Mouse (Mus musculus): ENCODE data around the gene H2-Q10.
"Not testable (repeated sequence)": the region's sequence is repeated elsewhere in the genome, so short reads cannot be mapped to it uniquely, and the experiment has no call there.

H2-Q10 gene

DNA sequence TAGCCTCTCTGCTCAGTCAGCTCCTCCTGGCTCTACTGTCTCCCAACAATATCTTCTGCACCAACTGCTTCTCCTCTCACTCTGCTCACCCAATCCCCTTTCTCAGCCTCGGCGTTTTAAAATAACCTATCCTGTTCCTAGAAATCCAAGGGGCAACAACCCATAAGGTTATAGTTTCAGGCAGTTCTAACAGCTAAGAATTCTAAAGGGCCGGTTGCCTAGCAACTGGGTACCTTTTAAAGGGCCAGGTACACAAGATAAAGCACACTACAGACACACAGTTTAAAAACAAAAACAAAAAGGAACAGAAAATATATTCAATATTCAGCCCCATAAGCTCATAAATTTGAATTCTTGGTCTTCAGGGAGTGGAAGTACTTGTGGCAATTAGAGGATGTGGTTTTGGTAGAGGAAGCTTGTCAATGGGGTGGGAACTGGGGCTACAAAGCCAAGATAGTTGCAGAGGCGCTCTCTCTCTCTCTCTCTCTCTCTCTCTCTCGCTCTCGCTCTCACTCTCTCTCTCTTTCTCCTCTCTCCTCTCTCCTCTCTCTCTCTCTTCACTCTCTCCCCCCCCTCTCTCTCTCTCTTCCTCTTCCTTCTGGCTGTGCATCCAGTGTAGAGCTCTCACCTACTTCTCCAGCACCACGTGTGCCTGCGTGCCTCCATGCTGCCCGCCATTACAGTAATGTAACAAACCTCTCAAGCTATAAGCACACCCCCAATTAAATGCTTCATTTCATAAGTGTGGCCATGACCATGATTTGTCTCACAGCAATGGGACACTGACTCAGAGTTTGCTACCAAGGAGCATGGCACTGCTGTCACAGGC lies 9.2 kb upstream of the H2-Q10 start:
- not testable (repeated sequence) for DNase-seq

DNA sequence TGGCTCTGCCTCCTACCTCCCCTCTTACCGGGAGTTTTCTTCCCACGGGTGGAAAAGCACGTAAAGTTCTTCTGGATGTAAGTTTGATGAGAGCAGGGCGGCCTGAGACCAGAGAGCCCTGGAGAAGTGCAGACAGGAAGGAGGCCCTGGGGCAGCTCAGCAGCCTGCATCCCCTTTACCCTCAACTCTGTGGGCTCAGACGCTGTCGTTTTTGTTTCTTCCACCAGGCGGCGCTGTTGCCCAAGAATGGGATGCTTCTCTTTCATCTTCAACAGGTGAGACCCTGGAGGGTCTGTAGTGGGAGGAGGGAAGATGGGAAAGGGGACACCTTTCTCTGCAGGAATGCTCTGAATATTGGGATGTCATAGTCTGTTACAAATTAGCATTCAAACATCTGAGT lies 4.2 kb upstream of the H2-Q10 start:
- DNase-seq = not testable (repeated sequence)

DNA sequence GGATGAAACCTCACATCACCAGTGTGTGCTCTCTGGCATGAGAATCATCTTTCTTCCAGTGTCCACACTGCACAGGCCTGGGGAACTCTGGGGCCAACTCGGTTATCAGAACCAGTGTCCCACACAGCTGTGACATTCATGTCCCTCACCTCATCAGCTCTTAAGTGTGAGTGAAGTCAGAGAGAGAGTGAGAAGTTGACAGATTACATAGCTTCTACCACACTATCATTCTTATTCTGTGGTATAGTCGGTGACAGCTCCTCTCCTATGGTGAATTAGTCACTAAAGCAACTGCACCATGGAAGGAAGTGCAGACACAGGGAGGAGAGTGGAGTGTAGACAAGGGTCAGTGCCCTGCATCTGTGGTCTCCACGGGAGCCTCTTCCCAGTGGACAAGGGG lies 953 bp upstream of the H2-Q10 start:
- DNase-seq = not testable (repeated sequence)

DNA sequence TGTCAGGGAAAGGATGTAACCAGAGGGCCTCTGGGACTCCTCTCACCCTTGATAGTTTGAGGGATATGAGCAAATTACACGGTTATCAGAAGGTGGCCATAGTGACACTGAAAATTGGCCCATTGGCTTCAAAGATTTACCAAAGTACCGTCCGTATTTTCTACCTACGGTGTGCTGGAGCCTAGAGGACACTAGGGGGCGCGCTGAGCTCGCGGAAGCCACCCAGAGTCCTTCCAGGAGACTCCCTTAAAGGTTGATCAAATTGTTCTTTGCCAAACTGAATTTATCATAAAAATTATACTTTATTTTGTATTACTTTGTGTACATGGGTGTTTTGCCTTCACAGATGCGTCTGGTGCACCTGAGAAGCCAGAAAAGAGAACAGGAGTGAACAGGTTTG lies 14.2 kb downstream of the H2-Q10 start:
- DNase-seq = peak; percentile 76

DNA sequence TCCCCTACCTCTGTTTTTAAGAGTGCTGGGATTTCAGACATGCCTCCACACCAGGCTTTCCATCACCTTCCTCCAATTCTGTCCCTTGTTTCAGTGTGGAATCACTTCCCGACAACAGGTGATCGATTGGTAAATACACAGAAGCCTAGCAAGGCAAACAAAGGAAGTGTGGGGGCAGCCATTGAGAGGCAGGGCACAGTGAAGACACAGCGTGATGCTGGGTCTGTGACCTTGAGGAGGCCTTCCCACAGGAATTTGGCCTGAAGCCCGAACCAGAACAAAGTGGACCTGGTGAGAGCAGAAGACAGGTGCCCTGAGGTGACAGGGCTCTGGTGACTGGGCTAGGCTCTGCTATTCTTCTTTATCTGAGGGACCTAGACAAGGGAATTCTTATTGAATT lies 15.8 kb downstream of the H2-Q10 start:
- no peak for DNase-seq

DNA sequence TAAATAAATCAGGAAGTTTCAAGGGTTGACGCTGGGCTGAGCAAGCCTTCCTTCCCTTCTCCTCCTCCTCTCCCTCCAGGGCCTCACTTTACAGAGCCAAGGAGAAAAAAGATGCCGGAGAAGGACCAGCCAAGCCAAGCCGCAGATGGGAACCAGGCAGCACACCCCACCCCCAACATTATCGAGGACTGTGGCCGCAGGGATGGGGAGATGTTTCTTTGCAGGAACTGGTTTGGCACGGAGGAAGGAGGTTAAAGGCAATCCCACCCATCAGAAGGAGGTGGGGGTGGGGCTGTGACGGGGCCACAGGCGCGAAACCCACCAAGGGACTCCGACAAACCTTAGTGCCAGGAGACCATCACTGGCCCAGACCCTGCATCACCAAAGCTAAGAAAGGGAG lies 16.8 kb downstream of the H2-Q10 start:
- no peak for DNase-seq

DNA sequence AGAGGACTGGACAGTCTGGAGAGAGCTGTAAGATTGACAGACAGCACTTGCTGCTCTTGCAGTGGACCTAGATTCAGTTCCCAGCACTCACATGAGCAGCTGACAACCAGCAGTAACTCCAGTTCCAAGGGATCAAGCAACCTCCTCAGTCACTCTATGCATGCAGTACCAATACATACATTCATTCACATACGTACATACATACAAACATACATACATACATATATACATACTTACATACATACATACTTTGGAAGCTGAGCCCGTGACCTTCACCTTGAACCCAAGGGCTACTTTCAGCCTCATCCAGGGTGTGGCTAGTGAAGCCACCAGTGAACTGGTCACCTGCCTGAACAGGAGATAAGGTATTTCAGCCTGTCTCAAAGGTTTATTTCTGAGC lies 18.2 kb downstream of the H2-Q10 start:
- DNase-seq = no peak

DNA sequence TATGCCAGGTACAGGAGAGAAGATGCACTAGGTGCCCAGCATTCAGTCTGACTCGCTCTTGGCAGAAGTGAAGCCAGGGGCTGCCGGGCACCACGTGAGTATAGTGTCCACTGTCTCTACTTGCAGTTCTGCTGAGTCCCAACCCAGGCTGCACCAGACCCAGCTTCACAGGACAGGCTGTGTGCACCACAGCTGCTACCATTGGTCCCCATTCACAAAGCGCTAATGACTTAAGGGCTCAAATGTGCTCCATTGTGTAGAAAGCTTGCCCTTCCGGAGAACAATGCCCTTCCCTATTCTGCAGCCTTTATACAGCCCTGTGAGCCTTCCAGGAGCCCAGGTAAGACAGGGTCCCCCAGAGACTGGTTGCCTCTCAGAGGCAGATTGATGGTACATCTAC lies 20.4 kb downstream of the H2-Q10 start:
- no peak for DNase-seq

DNA sequence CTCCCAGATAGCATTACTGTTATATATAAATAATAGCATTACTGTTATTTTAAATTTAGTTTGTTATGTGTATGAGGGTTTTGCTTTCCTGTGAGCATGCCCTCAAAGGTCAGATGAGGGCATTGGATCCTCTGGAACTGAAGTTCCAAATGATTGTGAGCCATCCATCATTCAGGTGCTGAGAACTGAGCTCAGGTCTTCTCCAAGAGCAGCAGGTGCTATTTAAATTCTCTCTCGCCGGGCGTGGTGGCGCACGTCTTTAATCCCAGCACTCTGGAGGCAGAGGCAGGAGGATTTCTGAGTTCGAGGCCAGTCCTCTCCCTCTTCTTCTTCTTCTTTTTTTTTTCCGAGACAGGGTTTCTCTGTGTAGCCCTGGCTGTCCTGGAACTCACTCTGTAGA lies 27.2 kb downstream of the H2-Q10 start:
- no peak for DNase-seq

DNA sequence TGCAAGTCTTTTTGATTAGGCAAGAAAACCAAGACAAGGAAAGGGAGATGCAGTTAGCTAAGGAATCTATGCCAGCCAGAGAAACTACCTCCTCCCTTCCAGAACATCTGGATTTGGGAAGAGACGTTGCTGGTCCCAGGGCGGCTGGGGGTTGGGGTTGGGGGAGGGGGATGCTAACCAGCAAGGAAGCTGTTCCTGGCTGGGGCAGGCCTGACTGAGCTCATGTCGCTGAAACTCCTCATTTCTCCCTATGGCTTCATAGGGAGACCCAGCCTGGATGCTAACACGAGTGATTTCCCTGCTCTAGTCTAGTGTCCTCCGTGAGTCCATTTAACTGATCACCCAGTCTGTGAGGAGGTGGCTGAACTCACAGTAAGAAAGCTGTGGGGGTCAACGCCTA lies 32.3 kb downstream of the H2-Q10 start:
- DNase-seq = no peak

DNA sequence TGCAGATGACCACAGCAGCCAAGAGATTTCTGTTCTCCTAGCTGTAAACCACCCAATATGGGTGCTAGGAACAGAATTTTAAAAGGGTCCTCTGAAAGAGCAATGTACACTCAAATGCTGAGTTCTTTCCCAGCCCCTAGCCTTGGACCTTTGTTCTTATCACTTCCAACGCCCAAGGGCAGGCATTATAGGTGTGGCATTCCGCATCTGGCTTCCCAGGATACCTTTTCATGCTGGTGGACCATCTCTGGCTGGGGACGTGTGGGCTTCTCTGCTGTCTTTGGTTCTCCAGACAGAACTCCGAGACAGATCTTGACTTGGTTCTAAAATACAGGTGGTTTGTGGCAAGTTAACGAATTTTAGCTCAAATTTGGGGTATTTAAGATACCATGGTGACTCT lies 32.9 kb downstream of the H2-Q10 start:
- DNase-seq = no peak

DNA sequence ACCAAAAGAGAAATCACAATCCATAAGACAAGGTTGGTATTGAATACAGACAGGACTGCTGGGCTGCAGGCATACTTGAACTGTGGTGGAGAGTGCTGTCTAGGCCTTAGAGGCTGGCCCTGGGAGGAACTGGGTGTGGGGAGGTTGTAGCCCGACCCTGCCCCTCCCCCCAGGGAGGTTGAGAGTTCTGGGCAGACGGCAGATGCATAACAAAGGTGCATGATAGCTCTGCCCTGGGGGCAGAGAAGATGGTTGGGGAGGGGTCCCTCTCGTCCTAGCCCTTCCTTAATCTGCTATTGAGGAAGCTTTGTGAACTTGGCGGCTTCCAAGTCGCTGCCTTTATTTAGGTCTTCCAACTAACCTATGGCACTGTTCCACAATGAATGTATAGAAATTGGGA lies 34.0 kb downstream of the H2-Q10 start:
- DNase-seq = no peak

DNA sequence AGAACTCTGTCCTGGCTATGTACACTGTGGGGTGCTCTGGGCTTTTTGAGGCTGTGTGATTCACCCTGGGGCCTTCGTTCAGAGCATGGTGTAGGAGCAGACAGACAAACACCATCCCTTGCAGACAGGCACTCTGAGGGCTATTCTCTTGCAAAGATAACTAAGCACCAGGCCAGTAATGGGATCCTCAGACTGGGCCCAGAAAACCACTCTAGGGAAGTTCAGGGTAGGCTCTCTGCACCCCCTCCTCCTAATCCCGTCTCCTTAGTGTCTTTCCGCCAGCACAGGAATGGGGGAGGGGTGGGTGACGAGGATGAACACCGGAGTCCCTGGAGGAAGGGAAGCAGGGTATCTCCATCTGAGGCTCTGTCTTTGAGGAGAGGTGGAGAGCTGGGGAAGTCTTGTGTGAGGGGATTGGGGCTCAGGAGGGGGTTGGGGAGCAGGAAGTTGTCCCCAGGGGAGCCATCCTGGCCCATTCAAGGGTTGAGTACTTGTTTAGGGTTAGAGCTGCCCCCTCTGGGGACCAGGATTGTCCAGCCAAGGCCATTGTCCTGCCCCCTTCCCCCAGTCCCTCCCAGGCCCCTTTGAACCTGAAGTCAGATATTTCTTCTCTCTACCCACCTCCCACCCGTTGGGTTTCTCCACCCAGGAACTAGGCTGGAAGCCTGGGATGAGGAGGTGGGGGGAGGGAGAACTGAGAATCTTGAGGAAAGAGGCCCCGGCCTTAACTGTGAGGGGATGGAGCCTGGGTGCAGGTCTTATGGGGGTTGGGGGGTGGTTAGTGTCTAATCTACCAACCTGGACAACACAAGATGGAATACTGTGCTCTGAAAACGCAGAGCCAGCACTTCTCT lies 35.0 kb downstream of the H2-Q10 start:
- DNase-seq = no peak

DNA sequence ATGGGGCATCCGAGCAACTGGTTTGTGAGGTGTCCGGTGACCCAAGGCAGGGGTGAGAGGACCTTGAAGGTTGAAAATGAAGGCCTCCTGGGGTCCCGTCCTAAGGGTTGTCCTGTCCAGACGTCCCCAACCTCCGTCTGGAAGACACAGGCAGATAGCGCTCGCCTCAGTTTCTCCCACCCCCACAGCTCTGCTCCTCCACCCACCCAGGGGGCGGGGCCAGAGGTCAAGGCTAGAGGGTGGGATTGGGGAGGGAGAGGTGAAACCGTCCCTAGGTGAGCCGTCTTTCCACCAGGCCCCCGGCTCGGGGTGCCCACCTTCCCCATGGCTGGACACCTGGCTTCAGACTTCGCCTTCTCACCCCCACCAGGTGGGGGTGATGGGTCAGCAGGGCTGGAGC lies 35.9 kb downstream of the H2-Q10 start, which contains the start of gene Pou5f1:
Pou5f1 (plus strand) TSS at position 243 of the 400 bp plus-strand sequence.
- no peak for DNase-seq

DNA sequence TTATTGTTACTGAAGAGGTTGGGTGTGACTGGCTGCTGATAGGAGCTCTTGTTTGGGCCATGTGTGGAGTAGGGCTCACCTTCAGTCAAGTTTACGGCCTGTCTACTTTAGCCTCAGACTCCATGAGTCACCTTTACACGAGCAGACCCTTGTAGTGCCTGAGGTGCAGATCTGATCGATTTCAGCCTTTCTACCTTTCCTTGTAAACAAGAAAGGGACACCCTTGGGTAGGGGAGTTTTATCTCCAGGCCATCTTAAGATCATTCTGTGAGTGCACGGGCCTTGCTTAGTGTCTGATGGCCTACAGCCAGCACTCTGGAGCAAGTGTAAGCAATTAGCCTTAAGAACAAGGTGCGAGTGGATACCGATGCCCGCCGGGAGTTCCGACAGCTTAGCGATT lies 37.0 kb downstream of the H2-Q10 start:
- DNase-seq = no peak

DNA sequence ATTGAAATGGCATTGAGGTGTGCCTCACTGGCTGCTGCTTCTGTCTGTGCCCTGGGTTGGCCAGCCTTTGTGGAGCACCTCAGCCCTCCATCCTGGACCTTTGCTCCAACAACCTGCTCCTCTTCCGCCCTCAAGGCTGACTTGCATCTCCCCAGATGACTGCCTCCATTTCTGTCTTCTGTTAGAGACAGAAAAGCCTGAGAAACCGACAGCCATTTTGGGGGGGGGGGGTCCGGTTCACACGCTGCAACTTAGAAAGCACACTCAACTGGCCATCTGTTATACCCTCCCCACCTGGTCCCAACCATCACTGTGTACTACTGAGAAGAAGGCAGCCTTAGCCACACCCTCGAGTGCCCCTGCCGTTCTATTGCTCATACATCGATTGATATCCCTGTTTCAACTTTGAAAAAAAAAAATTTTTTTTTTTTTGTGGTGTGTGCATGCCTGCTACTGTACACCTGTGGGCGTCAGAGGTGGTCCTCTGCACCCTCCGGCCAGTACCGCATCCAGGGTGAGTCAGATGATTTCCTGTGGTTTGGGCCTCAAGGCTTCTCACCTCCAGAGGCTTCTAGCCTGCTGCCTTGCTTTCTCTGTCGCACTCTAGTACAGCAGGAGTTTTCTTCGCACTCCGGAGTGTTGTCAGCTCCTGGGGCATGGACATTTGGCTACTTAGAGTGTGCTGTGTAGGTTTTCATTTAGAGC lies 37.8 kb downstream of the H2-Q10 start:
- no peak for DNase-seq

DNA sequence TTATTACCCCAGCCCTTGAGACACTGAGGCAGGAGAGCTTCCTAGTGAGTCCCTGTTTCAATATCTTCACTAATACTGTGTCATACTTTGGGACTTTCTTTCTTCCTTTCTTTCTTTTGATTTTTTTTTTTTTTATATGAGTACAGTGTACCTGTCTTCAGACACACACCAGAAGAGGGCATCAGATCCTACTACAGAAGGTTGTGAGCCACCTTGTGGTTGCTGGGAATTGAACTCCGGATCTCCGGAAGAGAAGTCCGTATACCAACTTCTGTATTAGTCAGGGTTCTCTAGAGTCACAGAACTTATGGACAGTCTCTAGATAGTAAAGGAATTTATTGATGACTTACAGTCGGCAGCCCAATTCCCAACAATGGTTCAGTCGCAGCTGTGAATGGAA lies 38.4 kb downstream of the H2-Q10 start:
- not testable (repeated sequence) for DNase-seq

DNA sequence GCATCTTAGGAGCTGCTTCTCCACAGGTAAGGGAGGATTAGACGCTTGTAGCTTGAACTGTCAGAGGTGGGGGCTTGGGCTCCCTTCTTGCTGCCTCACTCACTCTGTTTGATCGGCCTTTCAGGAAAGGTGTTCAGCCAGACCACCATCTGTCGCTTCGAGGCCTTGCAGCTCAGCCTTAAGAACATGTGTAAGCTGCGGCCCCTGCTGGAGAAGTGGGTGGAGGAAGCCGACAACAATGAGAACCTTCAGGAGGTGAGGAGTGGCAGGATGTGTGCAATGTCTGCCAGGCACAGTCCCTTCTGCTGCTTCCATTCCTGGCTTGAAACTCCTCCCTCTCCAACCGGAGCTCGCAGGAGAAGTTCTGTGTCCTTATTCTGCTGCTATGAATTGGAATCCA lies 39.4 kb downstream of the H2-Q10 start:
- peak; percentile 58 for DNase-seq

DNA sequence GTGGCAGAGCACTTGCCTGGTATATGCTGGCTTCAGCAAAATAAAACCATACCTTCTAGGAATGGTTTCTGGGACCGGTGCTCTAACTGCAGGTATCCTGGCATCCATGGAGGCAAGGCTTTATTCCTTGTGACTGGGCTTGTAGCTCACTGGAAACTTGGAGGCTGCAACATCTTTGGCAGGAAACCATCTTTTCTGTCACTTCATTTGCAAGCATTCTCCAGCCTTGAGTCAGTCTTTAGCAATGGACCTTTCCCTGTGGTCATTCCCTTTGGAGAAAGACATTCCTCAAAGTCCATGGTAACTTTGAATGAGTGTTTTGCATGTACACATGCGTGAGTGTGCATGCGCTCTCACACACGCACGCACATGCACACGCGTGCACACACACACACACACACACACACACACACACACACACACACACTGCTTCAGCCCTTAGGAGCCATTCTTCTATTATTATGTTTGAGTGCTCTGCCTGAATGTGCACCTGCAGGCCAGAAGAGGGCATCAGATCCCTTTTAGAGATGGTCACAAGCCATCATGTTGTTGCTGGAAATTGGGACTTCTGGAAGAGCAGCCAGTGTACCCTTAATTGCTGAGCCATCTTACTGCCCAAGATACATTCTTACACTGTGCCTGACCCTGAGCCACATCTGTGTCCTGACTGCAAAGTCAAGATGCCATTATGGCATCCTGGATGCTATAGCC lies 43.2 kb downstream of the H2-Q10 start:
- no peak for DNase-seq

DNA sequence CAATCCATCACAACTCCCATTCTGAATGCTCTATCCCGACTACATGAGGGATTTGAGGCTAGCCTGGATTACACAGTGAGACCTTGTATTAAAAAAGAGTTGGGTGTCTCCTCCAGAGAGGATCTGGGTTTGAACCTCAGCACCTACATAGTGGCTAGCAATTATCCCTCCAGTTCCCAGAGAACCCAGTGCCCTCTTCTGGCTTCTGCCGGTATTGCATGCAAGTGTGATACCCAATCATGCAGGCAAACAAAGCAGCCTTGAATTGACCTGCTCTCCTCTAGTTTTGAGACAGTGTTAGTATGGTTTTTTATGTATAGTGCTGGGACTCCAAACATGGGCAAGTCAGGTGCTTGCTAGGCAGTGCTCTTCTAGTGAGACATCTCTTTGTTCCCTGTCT lies 44.0 kb downstream of the H2-Q10 start:
- peak; percentile 88 for DNase-seq

DNA sequence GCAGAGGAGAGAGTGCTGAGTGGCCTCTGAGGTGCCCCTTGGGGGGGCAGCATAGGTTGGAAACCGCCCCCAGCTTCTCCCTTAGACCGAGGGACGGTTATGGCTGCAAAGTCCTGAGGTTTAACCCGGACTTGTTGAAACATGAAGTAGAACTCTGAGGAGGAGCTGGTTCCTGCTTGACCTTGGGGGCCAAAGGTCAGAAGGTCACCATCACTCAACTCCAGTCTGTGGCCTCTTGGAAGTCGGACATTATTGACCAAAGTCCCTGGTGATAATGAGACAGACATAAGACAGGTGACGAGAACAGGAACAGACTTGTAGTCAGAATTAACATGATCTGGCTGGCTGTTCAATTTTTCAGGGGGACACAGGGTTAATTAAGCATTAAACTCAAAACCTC lies 44.9 kb downstream of the H2-Q10 start:
- DNase-seq = no peak

DNA sequence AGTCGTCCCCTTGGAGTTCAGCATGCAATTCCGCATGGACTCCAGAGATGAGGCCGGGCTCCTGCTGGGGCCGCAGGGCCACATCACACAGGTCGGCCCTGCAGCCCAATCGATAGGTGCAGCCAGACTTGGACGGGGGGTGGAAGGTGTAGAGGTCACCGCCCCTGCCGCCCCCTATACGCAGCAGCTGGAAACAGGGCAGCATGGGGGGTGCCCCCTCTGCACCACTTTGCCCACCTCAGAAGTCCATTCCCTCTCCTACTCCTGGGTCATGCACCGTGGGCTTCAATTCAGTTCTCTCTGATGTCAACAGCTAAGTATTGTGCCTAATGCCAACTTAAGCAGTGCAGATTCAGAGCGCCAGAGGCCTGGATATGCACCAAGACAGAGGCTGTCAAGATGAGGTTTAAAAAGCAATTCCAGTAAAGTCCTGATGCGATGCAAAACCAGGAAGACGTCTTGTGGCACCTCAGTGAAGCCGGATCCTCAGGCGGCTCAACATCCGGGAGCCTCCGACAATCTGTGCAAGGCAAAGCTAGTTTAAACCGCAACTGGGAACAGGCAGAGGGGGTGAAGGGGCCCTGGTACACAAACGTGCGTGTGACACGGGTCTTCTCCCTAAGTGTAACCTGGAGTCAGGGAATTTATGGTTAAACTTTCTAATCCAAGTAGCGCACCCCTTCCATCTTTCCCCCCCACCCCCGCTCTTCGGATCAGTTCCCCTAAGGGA lies 46.2 kb downstream of the H2-Q10 start:
- peak; percentile 26 for DNase-seq

All from lung, postnatal 14 days (tissue).